Mouse (Mus musculus): ENCODE measurements around the gene Rnf141.

GRCm38 (mm10) chr7:110785741-110786146 is 58.5 kb downstream of the Rnf141 start:
- no peak for TF ChIP-seq CTCF (IDR thresholded peaks at IDR 0.05; ENCODE audit: extremely low read depth, insufficient read depth, low read length)
- TF ChIP-seq POLR2A (IDR thresholded peaks at IDR 0.05; ENCODE audit: extremely low read depth, insufficient read depth, low read length) = no peak

Measured in cortical plate, adult 2 months (tissue).